Mouse (Mus musculus) intestine, embryonic 16.5 days (tissue): ENCODE data around the gene Gm21170. TPM values are rescaled to one million over a fixed set of nuclear protein-coding genes. Genes with fewer than 3 reads are reported as not detected.
"Not testable (repeated sequence)": the region's sequence is repeated elsewhere in the genome, so short reads cannot be mapped to it uniquely, and the experiment has no call there.

Experiments used
- ATAC-seq: fragments of 200-750 bp; cut with Nextera tagmentation; 2 replicates; pipeline ENCODE4 v1.8.0; 2017; ENCODE audit warnings: moderate TSS enrichment, moderate library complexity
- H3K27ac ChIP-seq: fragments of 300-500 bp; sonication (generic); 2 replicates; pipeline ENCODE4 v1.5.1; 2014; ENCODE audit warnings: mild to moderate bottlenecking, low read length
- H3K27me3 ChIP-seq: fragments of 300-500 bp; sonication (generic); replicated peaks from 2 replicates; pipeline ENCODE4 v1.6.1; 2014; ENCODE audit warnings: low read length, control low read depth, mixed read lengths; ENCODE audit not compliant: control insufficient read depth, insufficient read depth
- H3K36me3 ChIP-seq: fragments of 300-500 bp; sonication (generic); 2 replicates; pipeline ENCODE4 v1.6.1; 2014; ENCODE audit warnings: low read length, control low read depth; ENCODE audit not compliant: control insufficient read depth, insufficient read depth
- H3K4me1 ChIP-seq: fragments of 300-500 bp; sonication (generic); 2 replicates; pipeline ENCODE4 v1.6.1; 2014; ENCODE audit warnings: low read length, control low read depth, mixed read lengths; ENCODE audit not compliant: control insufficient read depth, insufficient read depth
- H3K4me2 ChIP-seq: fragments of 300-500 bp; sonication (generic); 2 replicates; pipeline ENCODE4 v1.6.1; 2014; ENCODE audit warnings: low read depth, low read length, control low read depth
- H3K4me3 ChIP-seq: fragments of 300-500 bp; sonication (generic); 2 replicates; pipeline ENCODE4 v1.5.1; 2014; ENCODE audit warnings: mild to moderate bottlenecking, low read length
- H3K9ac ChIP-seq: fragments of 300-500 bp; sonication (generic); 2 replicates; pipeline ENCODE4 v1.6.1; 2014; ENCODE audit warnings: low read depth, low read length
- H3K9me3 ChIP-seq: fragments of 300-500 bp; sonication (generic); 2 replicates; pipeline ENCODE4 v1.6.1; 2016; ENCODE audit warnings: low read length, control low read depth; ENCODE audit not compliant: control insufficient read depth
- WGBS: fragments of 180-500 bp; shearing (Covaris S2); extraction: QIAGEN DNeasy Blood & Tissue Kit; methylation state at CpG from one replicate; pipeline ENCODE4 v1.1.7; 2014; 5-methylcytosine and 5-hydroxymethylcytosine counted together
- polyA plus RNA-seq: library from polyadenylated mRNA; unstranded; fragments of >200 nt; fragmentation: Nextera tagmentation; extraction: Ambion mirVana; gene quantifications from 2 replicates; pipeline ENCODE4 v1.2.1, GENCODE M21; 2015

Gm21170 gene
- polyA plus RNA-seq, result not detected in 2 replicates

DNA sequence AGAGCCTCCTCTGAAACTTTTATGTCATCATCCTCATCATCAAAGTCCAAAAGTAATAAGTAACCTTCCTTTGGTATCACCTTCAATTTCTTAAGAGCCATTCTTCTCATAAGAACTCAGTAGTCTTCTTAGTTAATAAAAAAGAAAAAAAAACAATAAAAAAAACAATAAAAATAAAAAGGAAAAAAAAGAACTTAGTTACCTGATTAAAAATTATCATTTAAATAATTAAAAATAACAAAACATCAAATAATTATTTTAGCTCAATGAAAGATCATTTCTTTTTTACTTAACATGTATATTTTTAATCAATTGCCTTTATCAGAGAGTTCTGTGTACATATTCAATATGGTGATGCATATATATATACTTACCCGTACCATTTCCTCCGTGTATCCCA lies at the start of gene Gm21170:
Gene Gm21170 (minus strand): TSS at position 101 of the 400 bp plus-strand sequence.
- not testable (repeated sequence) for H3K9ac ChIP-seq, ATAC-seq, H3K27me3 ChIP-seq, H3K4me2 ChIP-seq, H3K4me3 ChIP-seq, H3K36me3 ChIP-seq, H3K4me1 ChIP-seq, H3K9me3 ChIP-seq, H3K27ac ChIP-seq
- WGBS, result no CpG with 5 or more reads among the region's 2 CpGs

Other genes with a start within 250 kb of the Gm21170 start
- gene Gm21256, start 240.1 kb downstream of the Gm21170 start, polyA plus RNA-seq, result not detected in 2 replicates